Mouse (Mus musculus): Measurements from ENCODE around the gene Rfc2.
"Not testable (repeated sequence)": the region's sequence is repeated elsewhere in the genome, so short reads cannot be mapped to it uniquely, and the experiment has no call there.

The Rfc2 gene

DNA sequence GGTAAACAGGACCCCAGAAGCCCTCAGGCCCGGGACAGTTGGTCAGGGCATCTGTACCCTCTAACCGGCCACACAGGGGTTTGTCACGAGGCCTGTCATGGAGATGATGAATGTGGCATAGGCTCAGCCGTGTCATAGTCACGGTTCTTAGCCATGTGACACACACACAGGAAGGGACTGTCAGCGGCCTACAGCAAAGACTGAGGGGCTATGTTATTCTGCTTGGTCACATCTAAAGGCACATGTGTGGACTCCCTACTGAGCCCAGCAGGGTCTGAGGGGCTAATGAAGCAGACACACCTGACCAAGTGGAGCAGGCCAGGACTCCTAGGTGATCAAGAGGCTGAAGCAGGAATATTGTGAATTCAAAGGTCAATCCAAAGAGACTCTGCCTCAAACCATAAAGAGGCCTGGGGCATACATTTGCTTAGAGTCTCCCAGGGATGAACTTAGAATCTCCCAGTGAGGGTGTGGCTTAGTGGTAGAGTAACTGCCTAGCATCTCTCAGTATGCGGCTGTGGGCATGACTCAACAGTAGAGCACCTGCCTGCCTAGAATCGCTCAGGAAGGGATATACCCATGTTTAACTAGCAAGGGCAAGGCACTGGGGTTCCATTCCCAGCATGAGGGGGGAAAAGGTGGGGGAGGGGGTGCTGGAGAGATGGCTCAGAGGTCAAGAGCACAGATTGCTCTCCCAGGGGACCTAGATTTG, 30.8 kb downstream of the Rfc2 start:
- DNase-seq = no peak

DNA sequence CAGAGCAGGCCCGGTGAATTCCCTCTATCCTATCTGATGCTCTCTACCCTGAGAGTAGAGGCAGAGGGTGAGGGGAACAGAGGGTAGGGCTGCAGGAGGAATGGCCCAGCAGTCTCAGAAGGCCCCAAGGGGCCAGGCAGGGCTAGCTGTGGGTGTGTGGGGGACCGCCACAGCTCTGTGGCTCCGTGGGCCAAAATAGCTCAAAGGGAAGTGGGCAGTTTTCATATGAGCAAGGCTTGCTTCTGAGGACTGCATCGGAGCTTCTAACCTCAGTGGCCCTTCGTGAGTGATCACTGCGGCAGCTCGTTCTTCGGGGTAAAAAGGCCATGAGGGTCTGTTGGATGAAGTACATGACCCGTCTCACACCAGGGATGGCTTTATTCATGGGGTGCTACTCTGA, 32.6 kb downstream of the Rfc2 start:
- no peak for DNase-seq

GRCm38 (mm10) chr5:134614296-134614695, 33.1 kb downstream of the Rfc2 start:
- DNase-seq = no peak

DNA sequence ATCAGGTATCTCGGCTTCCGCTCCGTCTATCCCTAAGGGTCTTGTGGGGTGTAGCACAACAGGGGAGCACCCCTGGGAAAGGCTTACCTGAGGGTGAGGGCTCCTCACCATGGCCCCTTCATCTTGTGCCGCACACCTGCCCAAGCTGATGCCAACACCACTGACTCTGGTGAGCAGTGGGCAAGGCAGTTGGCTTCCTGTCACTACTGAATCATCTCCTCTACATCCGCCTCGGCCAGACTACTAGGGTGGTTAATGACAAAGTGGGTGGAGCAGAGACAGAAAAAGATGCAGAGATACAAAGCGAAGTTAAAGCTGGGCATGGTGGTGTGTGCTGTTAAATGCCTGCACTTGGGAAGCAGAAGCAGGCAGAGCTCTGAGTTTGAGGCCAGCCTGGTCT, 33.6 kb downstream of the Rfc2 start, which contains the start of gene Lat2:
Lat2 (minus strand) TSS at position 224 of the 400 bp plus-strand sequence.
- DNase-seq = no peak

DNA sequence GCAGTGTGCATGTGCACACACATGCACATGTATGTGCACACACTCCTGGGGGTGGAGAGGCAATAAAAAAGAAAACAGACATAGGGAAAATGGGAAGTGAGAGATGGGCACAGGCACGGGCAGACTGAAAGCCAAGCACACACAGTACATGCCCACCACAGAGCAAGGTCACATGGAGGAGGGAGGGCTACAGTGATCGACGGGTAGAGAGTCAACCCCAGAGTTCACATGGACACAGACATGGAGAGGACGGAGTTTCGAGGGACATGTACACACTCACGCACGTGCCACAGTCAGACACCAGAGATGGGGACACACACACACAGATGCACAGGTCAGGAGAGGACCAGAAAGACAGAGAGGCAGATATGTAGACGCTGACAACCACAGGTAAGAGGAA, 34.2 kb downstream of the Rfc2 start:
- no peak for DNase-seq

- no peak for DNase-seq
Observed at GRCm38 (mm10) chr5:134615780-134616179, 34.6 kb downstream of the Rfc2 start.

GRCm38 (mm10) chr5:134617071-134617470, 35.9 kb downstream of the Rfc2 start:
- DNase-seq = peak; percentile 64

GRCm38 (mm10) chr5:134620457-134620856, 39.3 kb downstream of the Rfc2 start:
- DNase-seq = no peak

- no peak for DNase-seq
Observed at GRCm38 (mm10) chr5:134621099-134621640, 40.0 kb downstream of the Rfc2 start.

DNA sequence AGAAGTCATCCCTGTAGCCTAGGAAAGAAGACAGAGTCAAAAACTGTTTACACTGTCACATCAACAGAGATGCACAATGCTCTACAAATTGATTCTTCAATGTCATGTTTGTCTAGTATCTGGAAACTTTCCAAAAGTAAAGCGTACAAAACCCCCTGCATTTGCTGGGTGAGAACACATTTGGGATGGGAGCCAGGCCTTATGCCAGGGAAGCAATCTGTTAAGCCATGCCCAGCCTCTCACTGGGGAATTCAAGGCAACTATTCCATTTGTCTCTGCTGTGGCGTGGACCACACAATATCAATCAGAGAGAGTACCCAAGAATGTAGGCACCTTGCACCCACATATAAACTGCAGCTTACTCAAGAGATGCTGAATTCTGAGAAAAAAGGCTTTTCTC, 40.9 kb downstream of the Rfc2 start:
- no peak for DNase-seq

- no peak for DNase-seq
Observed at GRCm38 (mm10) chr5:134629508-134629907, 48.3 kb downstream of the Rfc2 start.

- DNase-seq = no peak
Observed at GRCm38 (mm10) chr5:134630835-134631234, 49.7 kb downstream of the Rfc2 start.

DNA sequence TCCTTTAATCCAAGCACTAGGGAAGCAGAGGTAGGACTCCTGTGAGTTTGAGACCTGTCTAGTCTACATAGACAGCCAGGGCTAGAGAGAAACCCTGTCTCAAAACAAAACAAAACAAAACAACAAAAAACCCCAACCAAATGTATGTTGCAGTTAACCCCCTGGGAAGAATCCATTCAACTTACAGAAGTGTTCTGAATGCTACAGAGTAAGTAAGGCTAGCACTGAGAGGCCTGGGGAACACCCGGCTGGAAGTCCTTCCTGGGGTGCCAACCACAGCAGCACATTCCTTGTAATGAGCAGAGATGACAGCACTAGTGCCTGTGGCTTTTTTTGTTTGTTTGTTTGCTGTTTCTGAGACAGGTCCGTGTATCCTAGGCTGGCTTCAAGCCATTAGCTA, 51.7 kb downstream of the Rfc2 start:
- no peak for DNase-seq

DNA sequence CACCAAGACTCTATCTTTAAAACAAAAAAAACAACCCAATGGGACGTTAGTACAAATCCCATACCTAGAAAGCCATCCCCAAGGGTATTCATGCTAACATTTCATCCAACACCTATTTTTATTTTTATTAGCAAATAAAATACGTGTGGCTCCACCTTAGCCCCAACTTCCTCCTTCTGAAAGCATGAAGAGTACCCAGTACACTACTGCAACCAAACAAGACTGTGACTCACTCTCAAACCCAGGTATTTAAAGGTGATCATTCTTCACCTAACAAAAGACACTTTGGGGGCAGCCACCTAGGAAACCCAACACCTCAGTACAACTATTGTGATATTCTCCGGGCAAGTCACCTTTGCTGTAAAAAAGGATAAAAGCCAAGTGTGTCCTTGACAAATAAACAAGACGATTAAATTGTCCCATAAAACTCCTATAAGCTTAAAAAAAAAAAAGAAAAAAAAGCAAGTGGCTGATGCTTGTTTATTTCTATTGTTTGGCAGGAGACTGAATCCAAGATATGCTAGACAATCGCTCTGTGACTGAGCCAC, 56.7 kb downstream of the Rfc2 start:
- DNase-seq = no peak

- DNase-seq = no peak
Observed at GRCm38 (mm10) chr5:134638461-134639268, 57.5 kb downstream of the Rfc2 start.

GRCm38 (mm10) chr5:134639269-134639682, 58.1 kb downstream of the Rfc2 start, which contains the start of gene Eif4h:
Eif4h (minus strand) TSS chr5:134639490.
- peak; percentile 97 for DNase-seq

DNA sequence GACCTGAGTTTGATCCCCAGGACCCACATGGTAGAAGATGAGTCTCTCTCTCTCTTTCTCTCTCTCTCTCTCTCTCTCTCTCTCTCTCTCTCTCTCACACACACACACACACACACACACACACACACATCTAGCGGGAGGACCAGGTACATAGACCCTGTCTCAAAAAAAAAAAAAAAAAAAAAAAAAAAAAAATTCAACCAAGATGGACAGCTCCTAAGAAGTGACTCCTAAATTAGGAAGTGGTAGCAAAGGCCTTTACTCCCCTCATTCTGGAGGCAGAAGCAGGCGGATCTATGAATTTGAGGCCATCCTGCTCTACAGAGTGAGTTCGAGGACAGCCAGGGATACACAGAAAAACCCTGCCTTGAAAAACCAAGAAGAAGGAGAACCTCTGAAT, 59.2 kb downstream of the Rfc2 start:
- no peak for DNase-seq

- no peak for DNase-seq
Observed at GRCm38 (mm10) chr5:134644121-134644520, 63.0 kb downstream of the Rfc2 start.

DNA sequence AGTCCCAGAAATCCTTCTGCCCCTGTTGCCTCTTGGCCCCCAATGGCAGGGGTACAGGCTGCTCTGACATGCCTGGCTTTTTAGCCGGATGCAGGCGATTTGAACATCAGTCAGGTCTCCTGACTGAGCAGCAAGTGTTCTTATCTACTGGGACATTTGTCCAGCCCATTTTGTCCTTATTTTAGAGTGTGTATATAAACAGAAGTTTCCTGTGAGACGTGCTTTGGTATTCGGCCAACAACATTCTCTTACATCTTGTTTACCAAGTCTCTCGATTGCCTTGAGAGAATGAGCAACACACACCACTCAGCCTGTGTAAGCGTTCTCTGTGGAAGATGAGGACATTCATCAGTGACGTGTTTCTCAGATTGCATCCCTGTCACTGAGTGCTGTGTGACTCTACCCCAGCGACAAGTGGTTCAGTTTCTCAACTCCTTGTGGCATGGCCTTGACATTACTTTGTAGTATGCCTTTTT, 63.5 kb downstream of the Rfc2 start:
- DNase-seq = no peak

DNA sequence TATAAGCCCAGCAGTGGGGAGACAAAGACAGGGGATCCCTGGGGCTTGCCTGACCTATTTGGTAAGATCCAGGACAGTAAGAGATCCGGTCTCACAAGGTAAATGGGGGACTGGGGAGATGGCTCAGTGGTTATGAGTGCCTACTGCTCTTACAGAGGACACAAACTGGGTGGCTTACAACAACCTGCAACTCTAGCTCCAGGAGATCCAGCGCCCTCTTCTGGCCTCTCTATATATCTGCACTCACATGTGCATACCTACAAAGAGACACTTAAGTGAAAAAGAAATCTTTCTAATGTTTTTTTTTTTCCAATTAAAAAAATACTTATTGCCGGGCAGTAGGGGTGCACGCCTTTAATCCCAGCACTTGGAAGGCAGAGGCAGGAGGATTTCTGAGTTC, 65.3 kb downstream of the Rfc2 start:
- no peak for DNase-seq

DNA sequence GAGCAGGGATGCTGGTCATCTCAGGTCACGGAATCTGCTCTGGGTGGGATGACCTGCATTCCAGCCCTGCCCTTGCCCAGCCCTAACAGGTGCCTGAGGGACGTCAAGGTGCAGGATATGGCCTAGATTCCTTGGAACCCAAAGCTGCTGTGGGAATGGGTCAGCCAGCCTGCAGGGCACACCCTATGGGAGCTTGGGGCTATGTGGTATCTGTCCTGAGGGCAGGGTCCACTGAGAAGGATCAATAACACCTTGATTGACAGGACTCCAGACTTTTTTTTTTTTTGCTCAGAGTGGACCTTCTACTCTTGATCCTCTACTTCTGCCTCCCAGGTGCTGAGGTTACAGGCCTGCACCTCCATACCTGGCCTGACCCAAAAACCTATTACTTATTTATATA, 66.2 kb downstream of the Rfc2 start:
- DNase-seq = no peak

DNA sequence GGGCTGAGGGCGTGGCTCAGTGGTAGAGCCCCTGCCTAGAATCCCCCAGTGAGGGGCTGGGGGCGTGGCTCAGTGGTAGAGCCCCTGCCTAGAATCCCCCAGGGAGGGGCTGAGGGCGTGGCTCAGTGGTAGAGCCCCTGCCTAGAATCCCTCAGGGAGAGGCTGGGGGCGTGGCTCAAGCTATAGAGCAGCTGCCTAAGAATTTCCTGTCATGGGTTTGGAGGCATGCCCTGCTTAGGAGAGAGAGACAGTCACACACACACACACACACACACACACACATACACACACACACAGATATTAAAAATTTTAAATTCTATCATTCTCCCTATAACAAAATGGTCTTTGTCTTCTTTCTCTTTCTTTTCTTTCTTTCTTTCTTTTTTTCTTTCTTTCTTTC, 67.8 kb downstream of the Rfc2 start:
- DNase-seq = not testable (repeated sequence)

DNA sequence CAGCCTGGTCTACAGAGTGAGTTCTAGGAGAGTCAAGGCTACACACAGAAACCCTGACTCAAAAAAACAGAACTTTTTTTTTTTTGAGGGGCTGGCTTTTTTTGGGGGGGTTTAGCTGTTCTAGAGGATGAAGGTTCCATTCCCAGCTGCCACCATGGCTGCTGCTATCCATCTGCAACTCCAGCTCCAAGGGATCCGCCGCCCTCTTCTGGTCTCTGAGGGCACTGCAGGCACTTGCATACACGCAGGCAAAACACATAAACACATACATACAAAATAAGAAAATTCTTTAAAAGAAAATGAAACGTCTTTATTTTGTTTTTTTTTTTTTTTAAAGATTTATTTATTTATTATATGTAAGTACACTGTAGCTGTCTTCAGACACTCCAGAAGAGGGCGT, 69.8 kb downstream of the Rfc2 start:
- DNase-seq = peak; percentile 72
